Mouse (Mus musculus) cortical plate, adult 2 months (tissue): Measurements from ENCODE around the gene Gabpb1. TPM values are rescaled to one million over a fixed set of nuclear protein-coding genes. Genes with fewer than 3 reads are reported as not detected.
A peak's percentile ranks its signal among the peaks of the same experiment; 100 is the strongest.
"Not testable (repeated sequence)": the region's sequence is repeated elsewhere in the genome, so short reads cannot be mapped to it uniquely, and the experiment has no call there.

ENCODE experiments used
- H3K27ac ChIP-seq: fragments of 200-500 bp; 2 replicates; pipeline ENCODE4 v1.5.1; 2012; ENCODE audit warnings: low read length, control low read depth, inconsistent platforms; ENCODE audit not compliant: insufficient read depth
- H3K4me1 ChIP-seq: fragments of 200-500 bp; 2 replicates; pipeline ENCODE4 v1.6.1; 2011; ENCODE audit warnings: low read length; ENCODE audit not compliant: control insufficient read depth, insufficient read depth
- H3K4me3 ChIP-seq: fragments of 200-500 bp; 2 replicates; pipeline ENCODE4 v1.5.1; 2011; ENCODE audit warnings: mild to moderate bottlenecking, low read length, control low read depth; ENCODE audit not compliant: insufficient read depth
- CTCF ChIP-seq: fragments of 200-500 bp; IDR thresholded peaks from 2 replicates; pipeline ENCODE4 v1.5.1; 2011; ENCODE audit warnings: mild to moderate bottlenecking, control low read depth, low read length; ENCODE audit not compliant: insufficient read depth; ENCODE audit errors: extremely low read depth
- POLR2A ChIP-seq: fragments of 200-500 bp; IDR thresholded peaks from 2 replicates; pipeline ENCODE4 v1.6.1; 2011; ENCODE audit warnings: mild to moderate bottlenecking, low read length, control low read depth; ENCODE audit not compliant: insufficient read depth; ENCODE audit errors: extremely low read depth
- polyA plus RNA-seq: library from polyadenylated mRNA; depleted of rRNA; stranded (reverse); fragments of >200 nt; gene quantifications from 2 replicates; pipeline ENCODE4 v1.2.3, GENCODE M21; 2012

The Gabpb1 gene
- polyA plus RNA-seq, 1 experiment: 19.6 TPM

DNA sequence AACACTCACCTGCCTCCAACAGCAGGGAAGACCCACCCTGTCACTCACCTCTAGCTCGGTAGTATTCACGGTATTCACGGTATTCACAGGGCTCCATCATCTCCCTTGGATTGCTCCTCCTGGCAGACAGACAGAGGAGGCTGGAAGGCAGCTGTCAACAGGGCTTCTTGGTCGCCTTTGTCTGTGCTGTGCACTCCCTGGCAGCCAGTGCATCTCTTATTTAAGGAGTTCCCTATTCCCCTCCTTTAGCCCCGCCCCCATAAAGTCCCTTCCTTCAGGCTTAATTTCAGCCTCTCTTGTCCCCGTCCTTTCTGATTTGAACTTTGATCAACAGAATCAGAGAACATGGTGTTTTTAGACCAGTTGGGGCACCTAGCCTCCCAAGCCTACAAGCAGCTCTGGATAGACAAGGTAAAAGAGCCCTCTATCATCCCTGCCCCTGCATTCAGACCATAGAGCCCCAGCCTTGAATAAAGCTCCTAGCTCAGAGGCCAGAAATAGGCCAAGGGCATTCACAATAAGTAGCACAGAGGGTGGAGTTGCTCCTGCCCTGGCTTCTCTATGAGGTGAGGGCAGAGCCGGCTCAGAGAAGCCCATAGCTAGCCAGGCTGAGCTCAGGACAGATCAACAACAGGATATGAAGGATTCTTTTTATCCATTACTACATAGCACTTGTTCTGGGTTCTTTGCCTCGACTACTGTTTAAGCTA is 57.5 kb downstream of the Gabpb1 start:
- TF ChIP-seq POLR2A: no peak
- TF ChIP-seq CTCF: no peak
- no peak overlapping the region for H3K4me3 ChIP-seq
- H3K4me1 ChIP-seq: no peaks in the 10 kb centered on the region
- no peak overlapping the region for H3K27ac ChIP-seq

DNA sequence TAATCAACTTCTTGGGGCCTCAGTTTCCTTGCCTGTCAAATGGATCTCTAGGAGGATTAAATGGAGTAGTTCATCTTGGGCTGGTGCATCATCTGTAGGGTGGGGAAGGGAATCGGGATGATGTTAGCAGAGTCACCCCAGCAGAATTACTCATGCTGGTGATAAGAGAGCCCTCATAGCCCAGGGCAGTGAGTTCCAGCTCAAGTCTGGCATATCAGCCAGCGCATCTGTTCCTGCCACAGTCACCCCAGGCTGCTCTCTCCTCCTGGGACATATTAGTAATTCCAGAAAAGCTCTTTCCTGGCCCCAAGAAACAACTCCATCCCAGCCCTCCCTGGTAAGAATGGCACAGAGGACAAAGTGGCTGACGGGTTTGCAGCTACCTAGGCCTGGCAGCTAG is 60.8 kb downstream of the Gabpb1 start:
- Histone ChIP-seq H3K27ac (no peak overlapping the region), H3K4me1 (no peaks in the 10 kb centered on the region), H3K4me3 (no peak overlapping the region)
- TF ChIP-seq CTCF (no peak), POLR2A (no peak)

DNA sequence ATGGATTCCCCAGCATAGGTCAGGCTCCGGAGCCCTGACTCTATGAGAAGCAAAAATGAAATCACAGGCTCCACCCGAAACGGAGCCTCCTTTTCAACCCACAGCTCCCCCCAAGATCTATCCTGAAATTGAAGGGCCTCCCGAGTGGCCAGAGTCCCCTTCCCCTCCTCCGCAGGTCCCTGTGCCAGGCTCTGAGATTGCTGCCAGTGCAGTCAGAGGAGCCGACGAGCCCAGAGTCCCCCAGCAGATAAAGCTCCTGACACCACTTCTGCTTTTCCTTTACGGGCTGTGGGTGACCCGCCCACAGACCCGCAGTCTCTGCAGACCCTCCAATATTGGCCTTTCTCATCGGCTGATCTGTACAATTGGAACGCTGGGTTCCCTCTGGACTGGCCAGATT is 66.5 kb downstream of the Gabpb1 start:
- H3K4me3 ChIP-seq, H3K27ac ChIP-seq, H3K4me1 ChIP-seq: not testable (repeated sequence)

DNA sequence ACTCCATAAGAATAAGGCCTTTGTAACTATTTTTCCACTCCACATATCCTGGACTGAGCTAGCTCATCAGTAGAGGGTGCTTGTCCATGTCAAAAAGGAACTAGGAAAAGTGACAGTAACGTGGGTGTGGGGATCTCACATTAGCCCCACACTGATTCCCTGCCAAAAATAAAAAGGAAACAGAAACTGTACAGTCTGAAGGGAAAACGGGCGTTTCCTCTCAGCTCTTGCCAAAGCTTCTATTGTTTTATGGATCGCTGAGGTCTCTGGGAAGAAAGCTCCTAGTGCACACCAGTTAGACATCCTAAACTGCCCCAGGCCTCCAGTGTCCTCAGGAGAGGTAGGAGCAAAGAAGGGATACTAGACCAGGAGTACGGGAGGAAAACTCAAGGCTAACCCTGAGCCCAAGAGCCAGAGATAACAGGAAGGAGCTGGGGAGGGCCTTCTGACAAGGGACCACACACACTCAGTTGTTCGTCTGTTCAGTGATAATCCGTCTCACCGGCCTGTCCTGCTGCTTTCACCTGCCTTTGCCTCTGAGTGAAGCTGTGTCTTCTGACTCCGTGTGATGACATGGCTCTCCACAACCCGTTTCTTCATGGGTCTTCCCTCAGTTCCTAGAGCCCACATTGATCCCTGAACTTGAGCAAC is 68.5 kb downstream of the Gabpb1 start:
- Histone ChIP-seq H3K4me3 (no peak overlapping the region), H3K27ac (no peak overlapping the region), H3K4me1 (peaks cover 2% of the 10 kb centered on the region; the same call in 1 of the 2 replicates)
- TF ChIP-seq CTCF (no peak), POLR2A (no peak)

DNA sequence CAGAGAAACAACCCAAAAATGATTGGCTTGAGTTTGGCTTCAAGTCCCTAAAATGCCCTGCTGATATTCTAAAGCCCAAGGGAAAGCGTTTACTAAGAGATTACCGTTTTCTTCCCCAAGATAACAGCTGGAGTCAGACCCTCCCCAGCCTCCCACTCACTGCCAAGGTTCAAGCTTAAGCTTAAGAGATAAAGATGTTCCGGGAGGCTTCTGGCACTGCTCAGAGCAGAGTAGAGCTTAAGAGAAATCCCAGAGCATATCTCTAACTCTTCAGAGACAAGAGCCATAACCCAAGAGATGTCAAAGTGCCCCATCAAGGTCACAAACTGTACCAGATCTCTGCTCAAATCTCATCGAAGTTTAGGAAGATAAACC is 69.5 kb downstream of the Gabpb1 start:
- TF ChIP-seq CTCF (no peak), POLR2A (no peak)
- H3K27ac ChIP-seq: no peak overlapping the region
- peaks cover 2% of the 10 kb centered on the region; the same call in 1 of the 2 replicates for H3K4me1 ChIP-seq
- no peak overlapping the region for H3K4me3 ChIP-seq

DNA sequence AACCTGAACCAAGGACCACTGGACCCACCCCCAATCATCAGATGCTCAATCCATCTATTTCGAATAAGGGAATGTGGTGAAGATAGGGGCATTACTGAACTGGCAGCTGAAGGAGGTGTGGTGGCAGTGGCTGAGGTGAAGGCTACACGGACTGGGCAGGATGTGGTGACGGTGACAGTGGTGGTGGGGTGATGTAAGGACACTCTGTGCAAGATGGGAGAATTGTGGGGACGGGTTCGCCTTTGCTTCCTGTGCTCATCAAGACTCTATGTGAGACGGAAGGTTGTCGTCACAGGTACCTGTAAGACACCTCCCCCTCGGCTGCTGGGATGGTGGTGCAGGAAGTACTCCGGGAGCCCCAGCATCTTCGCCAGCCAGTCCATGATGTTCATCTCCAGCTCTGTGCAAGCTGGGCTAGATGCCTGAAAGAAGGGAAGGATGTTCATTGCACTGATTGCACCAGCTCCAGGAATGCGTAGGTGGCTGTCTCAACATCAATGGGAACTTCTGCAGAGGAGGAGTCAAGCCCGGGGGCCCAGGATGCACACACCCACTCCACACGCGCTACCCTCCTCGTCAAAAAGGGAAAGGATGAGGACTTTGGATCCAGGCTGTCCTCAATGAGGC is 70.0 kb downstream of the Gabpb1 start:
- Histone ChIP-seq H3K4me1 (peaks cover 2% of the 10 kb centered on the region; the same call in 1 of the 2 replicates), H3K4me3 (no peak overlapping the region), H3K27ac (no peak overlapping the region)
- TF ChIP-seq POLR2A (no peak), CTCF (no peak)

DNA sequence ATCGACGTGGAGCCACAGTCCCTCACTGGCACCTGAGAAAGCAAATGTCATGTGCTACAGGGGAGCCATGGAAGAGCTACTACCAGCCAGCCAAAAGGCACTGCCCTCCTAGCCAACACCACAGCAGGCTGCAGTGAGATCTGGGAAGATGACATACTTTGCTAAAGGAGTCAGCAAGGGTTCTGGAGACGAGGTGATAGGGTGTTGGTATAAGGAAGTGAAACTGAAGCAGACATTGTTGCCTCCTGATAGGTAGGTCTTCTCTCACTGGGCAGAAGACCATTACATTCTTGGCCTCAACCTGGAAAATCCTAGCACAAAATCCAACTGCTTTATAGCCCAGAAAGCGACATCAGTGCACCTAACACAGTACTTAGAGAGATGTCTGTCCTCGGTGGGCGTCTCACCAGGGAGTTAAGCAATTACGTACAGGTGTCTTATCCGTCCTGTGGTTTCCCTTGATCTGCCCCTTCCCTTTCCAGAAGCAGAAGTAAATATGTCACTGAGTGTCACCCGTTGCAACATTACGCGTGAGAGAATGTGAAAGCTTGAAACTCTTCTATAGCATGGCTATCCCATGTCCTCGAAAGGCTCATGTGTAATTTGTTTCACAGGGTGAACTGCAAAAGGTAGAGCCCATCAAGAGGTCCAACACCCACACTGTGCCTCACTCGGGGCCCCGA is 74.1 kb downstream of the Gabpb1 start:
- H3K27ac ChIP-seq: no peak overlapping the region
- TF ChIP-seq POLR2A (no peak), CTCF (no peak)
- H3K4me3 ChIP-seq: no peak overlapping the region
- H3K4me1 ChIP-seq: peaks cover 2% of the 10 kb centered on the region; the same call in 1 of the 2 replicates

DNA sequence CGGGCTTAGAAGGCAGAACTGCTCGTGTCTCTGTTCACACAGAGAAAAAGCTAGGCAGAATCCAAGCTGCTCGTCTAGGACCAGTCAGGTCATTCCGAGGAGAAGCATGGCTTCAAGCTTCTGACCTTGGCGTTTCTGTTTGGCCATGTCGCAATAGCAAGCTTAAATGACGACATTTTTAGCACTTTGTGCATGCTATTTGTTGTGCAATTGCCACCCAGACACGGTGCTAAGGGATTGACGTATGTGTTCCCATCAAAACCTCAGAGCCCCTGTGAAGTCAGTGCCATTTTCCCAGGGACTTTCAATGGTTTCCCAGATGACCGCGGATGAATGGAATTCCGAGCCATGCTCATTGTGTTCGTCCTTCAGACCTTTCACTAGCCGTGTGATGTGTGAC is 75.6 kb downstream of the Gabpb1 start:
- H3K4me3 ChIP-seq: no peak overlapping the region
- H3K4me1 ChIP-seq: no peaks in the 10 kb centered on the region
- H3K27ac ChIP-seq: no peak overlapping the region
- TF ChIP-seq POLR2A (no peak), CTCF (no peak)

DNA sequence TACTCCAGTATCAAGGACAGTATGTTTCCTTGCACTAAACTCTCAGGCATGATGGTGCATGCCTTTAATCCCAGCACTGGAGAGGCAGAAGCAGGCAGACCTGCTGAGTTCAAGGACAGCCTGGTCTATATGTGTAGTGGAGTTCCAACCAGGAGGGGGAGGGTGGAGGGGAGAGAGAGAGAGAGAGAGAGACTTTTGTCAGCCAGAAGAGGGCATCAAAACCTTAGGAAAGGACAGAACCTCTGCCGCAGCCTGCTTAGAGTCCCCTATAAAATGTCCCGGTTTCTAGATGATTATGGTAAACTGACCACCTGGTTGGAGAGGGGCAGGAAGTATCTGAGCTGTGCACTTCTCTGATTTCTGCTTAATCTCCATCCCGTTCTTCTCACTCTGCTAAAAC is 77.1 kb downstream of the Gabpb1 start:
- Histone ChIP-seq H3K27ac (no peak overlapping the region), H3K4me1 (no peaks in the 10 kb centered on the region)

More for the DNA sequence above, 77.1 kb downstream of the Gabpb1 start:
- no peak overlapping the region for H3K4me3 ChIP-seq
- no peak for TF ChIP-seq POLR2A
- TF ChIP-seq CTCF: peak; percentile 47
